Mouse (Mus musculus) induced T-regulatory cell, adult 2 months (primary cell): ENCODE results near the gene Phactr2.

ENCODE experiments used
- DNase-seq: peaks from one replicate; pipeline ENCODE4 v3.0.0-alpha.2; 2012; ENCODE audit warnings: low read depth

Phactr2 gene

GRCm38 (mm10) chr10:13448283-13449045 is 25.7 kb downstream of the Phactr2 start:
- DNase-seq = no peak

- DNase-seq = no peak
Measured at GRCm38 (mm10) chr10:13446791-13447249, 27.4 kb downstream of the Phactr2 start.

- DNase-seq = no peak
Measured at GRCm38 (mm10) chr10:13444257-13444656, 30.0 kb downstream of the Phactr2 start.

DNA sequence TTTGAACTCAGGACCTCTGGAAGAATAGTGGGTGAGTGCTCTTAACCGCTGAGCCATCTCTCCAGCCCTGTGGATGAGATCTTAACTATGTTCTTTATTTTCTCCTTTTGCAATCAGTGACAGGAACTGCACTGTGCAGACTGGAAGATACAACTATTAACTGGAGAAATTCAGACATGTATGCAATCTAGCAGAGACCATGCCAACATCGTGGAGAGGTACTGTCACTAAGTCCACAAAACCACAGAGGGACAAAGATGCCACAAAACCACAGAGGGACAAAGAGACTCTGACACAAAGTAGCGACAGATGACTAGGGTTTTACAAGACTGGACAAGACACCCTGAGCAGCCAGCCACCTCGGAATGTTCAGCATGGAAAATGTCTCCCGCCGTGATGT is 30.6 kb downstream of the Phactr2 start:
- no peak for DNase-seq

GRCm38 (mm10) chr10:13440292-13440691 is 33.9 kb downstream of the Phactr2 start:
- no peak for DNase-seq

DNA sequence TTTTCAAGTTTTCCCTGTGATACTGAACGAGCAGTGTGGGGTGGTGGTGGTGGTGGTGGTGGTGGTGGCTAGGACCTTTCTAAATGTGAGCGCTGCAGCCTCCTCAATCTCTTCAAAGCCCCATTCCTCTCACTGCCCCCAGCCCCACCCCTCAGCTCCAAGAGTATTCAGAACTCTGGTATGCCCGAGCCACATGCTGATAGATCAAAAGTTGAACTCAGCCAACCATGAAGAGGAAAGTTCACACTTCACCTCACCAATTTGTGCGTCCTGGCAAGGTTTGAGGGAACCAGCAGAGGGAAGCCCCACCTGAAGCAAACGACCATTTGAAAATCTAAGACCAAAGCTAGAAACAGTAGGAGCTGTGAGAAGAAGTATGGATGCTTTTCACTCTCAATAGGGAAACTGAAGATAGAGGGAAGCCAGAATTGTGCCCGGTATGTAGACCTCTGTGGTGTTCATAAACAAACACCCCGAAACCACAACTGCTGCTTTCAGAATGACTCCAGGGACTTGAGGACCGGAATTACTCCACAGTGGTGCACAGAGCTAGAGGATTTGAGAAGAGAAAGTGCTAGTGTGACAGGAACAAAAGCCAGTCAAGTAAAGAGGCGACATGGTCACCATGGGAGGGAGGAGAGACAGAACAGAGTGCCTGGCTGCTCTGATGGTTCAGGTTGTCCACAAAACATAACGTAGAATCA is 35.9 kb downstream of the Phactr2 start:
- peak; percentile 38 for DNase-seq

- DNase-seq = no peak
Measured at GRCm38 (mm10) chr10:13437011-13437410, 37.2 kb downstream of the Phactr2 start.

DNA sequence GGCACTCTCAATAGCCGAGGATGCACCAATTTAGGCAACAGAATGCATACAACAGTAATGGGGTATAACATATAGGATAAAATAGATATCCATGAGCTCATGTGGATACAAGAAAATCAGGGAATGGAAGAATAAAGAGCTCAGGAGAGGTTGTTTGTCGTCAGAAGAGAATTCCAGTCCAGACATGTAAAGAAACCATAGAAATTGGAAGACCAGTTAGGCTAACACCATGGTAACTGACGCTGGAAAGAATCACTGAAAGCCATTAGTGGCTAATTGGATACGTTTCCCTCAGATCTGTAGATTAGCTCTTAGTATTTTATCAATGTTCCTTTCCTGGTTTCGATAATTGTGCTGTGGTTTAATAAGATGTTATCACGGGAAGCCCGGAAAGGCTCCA is 41.2 kb downstream of the Phactr2 start:
- no peak for DNase-seq

DNA sequence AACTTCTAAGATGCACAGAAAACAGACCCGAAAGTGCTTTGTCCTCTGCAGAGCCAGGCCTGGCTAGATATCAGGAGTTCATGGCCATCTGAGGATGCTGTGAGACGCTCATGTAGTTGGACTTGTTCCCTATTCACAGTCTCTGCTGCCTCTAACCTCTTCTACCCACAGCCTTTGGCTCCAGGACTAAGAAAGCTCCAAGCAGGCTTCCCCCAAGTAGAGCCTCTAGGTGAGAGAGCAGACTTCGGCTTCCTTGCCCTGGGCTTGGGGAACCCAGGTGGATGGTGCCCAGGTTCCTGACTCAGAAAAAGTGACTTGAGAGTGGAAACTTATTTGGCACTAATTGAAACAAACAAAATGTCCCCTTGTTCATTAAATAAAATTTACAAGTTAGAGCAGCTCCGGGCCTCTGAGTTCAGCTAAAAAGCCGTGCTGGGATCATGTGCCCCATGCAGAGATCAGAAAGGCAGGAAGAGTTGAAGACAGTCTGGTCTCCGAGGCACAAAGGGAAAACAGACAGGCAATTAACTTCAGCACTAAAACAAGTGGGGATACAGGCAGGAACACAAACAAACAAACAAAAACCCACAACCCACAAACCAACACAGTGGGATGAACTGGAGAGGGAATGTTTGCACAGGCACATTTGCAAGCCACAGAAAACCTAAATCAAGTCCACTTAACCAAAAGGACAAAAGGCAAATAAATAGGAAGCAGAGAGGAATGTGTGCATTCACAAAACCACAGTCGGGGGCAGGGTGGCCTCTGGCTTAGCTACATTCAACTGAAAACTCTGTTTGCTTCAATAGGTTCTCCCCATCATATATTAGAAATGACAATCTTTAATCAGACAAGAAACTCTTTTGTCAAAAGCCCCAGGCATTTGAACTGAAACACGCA is 42.3 kb downstream of the Phactr2 start:
- no peak for DNase-seq

- DNase-seq = peak; percentile 77
Measured at GRCm38 (mm10) chr10:13429766-13430165, 44.4 kb downstream of the Phactr2 start.

DNA sequence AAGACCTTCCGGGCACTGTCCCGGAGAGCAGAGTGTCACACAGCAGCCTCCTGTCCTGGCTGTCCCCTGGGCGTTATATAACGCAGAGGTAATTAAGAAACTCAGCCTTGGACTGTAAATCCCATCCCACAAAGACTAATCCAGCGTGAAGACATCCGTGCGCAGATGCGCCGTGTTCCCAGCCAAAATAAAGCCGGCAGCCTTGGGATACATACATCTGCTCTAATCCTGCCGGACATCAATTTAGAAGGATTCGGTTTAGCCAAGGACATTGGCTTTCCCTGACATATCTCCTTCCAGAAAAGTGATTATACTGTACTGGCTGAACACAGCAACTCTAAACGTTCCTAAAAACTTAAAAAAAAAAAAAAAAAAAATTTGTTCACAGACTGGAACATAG is 45.0 kb downstream of the Phactr2 start:
- DNase-seq = no peak

GRCm38 (mm10) chr10:13428536-13428935 is 45.7 kb downstream of the Phactr2 start:
- no peak for DNase-seq

- no peak for DNase-seq
Measured at GRCm38 (mm10) chr10:13427599-13427998, 46.6 kb downstream of the Phactr2 start.

DNA sequence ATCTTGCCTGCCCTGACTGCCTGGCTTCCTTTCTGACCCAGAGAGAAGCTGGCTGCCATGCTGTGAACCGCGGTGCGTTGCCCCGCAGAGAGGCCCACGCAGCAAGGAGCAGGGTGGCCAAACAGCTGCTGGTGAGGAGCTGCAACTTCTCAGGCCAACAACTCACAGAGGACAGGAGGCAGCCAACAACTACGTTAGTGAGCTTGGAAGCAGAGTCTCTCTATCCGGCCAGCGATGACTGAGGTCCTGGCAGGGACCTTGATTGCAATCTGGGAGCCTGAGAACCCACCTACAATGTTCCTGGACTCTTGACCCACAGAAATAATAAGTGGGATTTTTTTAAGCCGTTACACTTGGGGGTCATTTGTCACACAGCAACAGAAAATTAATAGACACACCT is 49.0 kb downstream of the Phactr2 start:
- DNase-seq = no peak

DNA sequence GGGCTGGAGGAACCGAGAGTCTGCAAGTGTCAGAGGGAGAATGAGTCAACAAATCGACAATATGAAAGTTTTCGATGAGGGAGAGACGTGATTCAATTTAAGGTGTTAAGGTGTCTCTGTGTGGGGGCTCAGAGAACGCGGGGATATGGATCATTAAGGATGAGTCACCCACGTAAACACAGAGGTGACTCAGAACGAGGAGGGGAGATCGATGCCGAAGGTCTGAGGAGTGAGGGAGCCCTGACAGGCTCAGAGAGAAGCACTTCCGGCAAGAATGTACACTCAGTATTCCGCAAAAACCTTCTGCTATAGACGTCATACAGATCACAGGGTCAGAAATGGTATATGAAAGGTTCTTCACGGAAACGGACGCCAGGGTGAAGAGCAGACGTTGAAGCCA is 49.7 kb downstream of the Phactr2 start:
- DNase-seq = peak; percentile 11

DNA sequence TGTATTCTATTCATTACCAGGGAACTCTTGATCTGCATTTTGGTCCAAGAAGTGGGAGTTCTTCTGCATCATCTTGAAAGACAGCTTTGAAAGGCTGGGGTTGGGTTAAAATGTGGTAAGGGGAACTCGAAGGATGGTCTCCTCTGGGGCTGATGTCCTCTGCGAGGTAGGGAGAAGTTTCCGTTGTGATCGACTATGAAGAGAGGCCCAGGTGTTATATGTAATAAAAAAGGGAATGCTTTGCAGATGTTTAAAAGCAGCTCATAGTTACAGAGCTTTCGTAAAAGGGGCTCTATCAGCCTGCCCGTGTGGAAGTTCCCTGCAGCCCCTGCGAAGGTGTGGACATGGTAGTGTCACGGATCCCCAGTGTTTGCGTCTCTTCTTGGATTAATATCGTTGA is 50.2 kb downstream of the Phactr2 start:
- DNase-seq = no peak

GRCm38 (mm10) chr10:13422121-13422520 is 52.1 kb downstream of the Phactr2 start:
- no peak for DNase-seq

DNA sequence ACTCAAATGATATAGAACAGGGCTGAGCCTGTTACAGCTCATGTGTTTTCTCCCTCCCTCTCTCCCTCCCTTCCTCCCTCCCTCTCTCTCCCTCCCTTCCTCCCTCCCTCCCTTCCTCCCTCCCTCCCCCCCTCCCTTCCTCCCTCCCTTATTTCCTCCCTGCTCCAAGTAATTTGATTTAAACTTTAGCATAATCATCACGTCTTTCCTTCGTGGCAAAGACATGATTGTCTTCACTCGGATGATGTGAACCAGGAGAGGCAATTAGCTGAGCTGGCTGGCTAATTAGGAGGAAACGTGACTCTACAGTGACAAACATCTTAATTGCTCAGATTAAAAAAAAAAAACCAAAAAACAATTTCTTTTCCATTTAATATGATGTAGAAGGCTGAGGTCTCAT is 55.0 kb downstream of the Phactr2 start:
- DNase-seq = no peak

DNA sequence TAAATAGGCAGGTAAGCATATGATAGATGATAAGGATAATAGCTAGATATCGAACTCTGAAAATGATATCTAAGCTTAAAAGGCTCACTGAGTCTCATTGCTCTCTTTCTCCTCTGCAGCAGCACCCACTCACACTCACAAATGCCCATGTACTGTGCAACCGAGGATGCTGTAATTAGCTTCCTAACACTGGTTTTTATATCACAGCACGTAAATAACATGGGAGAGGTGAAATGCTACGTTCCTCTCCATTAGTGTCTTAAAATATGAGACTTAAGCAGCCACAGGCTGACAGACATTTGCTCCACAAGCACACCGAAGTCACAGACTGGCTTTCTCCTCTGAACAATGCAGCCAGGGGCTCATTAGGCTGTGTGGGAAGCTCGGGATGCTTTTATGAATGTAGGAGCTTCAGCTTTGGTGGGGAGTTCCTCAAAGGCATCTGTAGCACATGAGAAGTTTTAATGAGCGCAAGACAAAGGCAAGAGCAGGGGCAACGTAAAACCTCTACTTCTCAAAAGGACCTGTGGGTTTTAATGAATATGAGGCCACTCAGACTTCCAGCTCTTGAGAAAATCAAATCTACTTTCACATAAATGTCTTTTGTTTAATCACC is 58.6 kb downstream of the Phactr2 start:
- no peak for DNase-seq

DNA sequence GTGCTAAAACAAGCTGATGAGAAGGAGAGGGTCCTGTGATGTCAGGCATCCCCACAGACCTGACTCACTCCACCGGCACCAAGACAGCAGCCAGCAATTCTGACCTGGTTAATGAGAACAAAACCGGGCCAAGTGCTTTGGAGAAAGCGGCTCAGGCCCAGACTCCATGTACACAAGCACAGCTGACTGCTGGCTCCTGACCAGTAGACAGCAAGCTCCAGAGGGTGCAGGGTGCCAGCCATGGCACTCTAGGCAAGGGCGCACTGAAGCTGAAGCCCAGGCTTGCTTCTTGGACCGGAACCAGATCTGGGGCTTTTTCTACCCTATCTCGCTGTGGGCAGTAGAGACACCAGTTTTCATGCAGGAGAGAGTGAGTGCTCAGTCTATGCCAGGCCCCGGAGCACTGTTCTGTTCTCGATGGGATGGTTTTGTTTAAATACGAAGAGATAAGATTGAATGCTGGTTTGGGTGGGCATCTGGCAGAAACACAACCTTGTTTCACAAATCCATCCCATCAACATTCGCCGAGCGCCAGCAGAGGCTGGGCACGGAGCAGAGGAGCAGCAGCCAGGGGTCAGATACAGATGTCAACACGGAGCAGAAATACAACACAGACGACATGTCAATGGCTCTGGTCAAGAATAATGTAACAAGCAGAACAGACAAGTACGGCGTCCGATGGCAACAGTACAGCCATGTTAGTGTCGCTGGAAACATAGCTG is 61.8 kb downstream of the Phactr2 start:
- no peak for DNase-seq

- DNase-seq = no peak
Measured at GRCm38 (mm10) chr10:13411056-13411455, 63.2 kb downstream of the Phactr2 start.
